Mouse (Mus musculus) kidney, adult 2 months (tissue): Measurements from ENCODE around the gene Crk. TPM values are rescaled to one million over a fixed set of nuclear protein-coding genes. Genes with fewer than 3 reads are reported as not detected.

Experiments used
- DNase-seq: peaks from one replicate; pipeline ENCODE4 v3.0.0; 2021
- H3K27ac ChIP-seq: fragments of 200-500 bp; 2 replicates; pipeline ENCODE4 v1.5.1; 2012; ENCODE audit warnings: low read depth, low read length, control low read depth, inconsistent platforms; ENCODE audit not compliant: insufficient read depth
- H3K27me3 ChIP-seq: fragments of 200-500 bp; replicated peaks from 2 replicates; pipeline ENCODE4 v1.6.1; 2012; ENCODE audit warnings: mild to moderate bottlenecking, moderate library complexity, low read length, inconsistent platforms; ENCODE audit not compliant: control insufficient read depth, insufficient read depth
- H3K36me3 ChIP-seq: fragments of 200-500 bp; 2 replicates; pipeline ENCODE4 v1.6.1; 2012; ENCODE audit warnings: mild to moderate bottlenecking, moderate library complexity, low read length, inconsistent platforms; ENCODE audit not compliant: control insufficient read depth, insufficient read depth
- H3K4me1 ChIP-seq: fragments of 200-500 bp; 2 replicates; pipeline ENCODE4 v1.6.1; 2011; ENCODE audit warnings: low read length; ENCODE audit not compliant: control insufficient read depth, insufficient read depth
- H3K4me3 ChIP-seq: fragments of 200-500 bp; 2 replicates; pipeline ENCODE4 v1.5.1; 2011; ENCODE audit warnings: mild to moderate bottlenecking, low read depth, low read length, control low read depth; ENCODE audit not compliant: insufficient read depth
- CTCF ChIP-seq: fragments of 200-500 bp; conservative IDR thresholded peaks from 2 replicates; pipeline ENCODE4 v1.5.1; 2011; ENCODE audit warnings: low read depth, mild to moderate bottlenecking, control low read depth, low read length, moderate library complexity, mixed read lengths; ENCODE audit not compliant: insufficient read depth, insufficient read length
- POLR2A ChIP-seq: fragments of 200-500 bp; IDR thresholded peaks from one replicate; pipeline ENCODE4 v1.6.1; 2011; ENCODE audit warnings: low read depth, low read length, control low read depth
- WGBS: fragments of 180-500 bp; shearing (Covaris S2); methylation state at CpG from one replicate; pipeline ENCODE4 v1.1.7; 2018; 5-methylcytosine and 5-hydroxymethylcytosine counted together
- polyA plus RNA-seq: library from polyadenylated mRNA; depleted of rRNA; stranded (reverse); fragments of >200 nt; gene quantifications from 2 replicates; pipeline ENCODE4 v1.2.3, GENCODE M21; 2012

Crk gene
- polyA plus RNA-seq, 1 experiment, result 48.4 TPM

DNA sequence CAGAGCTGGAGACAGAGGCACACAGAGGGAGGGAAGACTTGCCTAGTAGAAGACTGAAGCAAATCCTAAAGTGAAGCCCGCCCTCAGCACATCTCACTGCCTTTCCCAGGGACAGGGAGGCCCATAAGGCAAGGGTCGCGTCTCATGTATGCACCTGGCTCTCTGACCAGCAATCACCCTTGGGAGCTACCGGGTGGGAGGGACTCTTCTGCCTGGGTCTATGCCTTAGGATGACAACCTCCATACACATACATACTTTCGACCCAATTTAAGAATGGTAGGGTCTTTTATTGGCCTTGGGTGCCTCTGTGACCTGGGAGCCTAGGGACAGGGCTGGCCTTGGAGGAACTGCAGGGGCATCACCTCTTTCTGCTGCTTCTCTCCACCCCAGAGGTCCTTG lies 5.6 kb upstream of the Crk start:
- WGBS, result 90% methylated on average over 5 of the region's 5 CpGs
- Histone ChIP-seq H3K27me3 (no peaks in the 10 kb centered on the region), H3K27ac (no peak overlapping the region), H3K4me1 (peaks cover under 1% of the 10 kb centered on the region; the same call in 1 of the 2 replicates), H3K4me3 (no peak overlapping the region), H3K36me3 (peaks cover 6% of the 10 kb centered on the region)
- no peak for DNase-seq
- TF ChIP-seq CTCF, result no peak
- TF ChIP-seq POLR2A, result no peak

DNA sequence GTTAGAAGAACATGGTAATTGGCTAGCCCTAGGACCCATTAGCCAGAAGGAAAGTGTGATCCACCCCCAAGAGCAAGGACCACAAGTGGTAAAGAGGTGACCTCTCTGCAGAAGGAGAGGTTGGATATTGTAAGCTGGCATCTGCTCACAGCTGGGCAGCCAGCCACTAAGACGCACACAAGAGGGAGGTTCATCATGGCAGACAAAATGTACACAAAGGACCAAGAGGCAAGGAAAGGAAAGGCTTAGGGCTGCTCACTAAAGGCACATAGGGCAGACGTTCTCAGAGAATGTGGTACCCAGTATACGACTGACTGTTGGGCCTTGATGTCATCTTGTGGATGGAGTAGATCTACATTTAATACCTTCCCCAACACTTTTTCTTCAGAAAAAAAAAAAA lies 4.2 kb upstream of the Crk start:
- DNase-seq, result no peak
- Histone ChIP-seq H3K36me3 (peaks cover 2% of the 10 kb centered on the region; the same call in 1 of the 2 replicates), H3K4me1 (peaks cover 3% of the 10 kb centered on the region; the same call in 1 of the 2 replicates), H3K4me3 (no peak overlapping the region), H3K27me3 (no peaks in the 10 kb centered on the region), H3K27ac (no peak overlapping the region)
- WGBS, result 82% methylated on average over 3 of the region's 3 CpGs
- TF ChIP-seq CTCF, result no peak
- TF ChIP-seq POLR2A, result no peak

DNA sequence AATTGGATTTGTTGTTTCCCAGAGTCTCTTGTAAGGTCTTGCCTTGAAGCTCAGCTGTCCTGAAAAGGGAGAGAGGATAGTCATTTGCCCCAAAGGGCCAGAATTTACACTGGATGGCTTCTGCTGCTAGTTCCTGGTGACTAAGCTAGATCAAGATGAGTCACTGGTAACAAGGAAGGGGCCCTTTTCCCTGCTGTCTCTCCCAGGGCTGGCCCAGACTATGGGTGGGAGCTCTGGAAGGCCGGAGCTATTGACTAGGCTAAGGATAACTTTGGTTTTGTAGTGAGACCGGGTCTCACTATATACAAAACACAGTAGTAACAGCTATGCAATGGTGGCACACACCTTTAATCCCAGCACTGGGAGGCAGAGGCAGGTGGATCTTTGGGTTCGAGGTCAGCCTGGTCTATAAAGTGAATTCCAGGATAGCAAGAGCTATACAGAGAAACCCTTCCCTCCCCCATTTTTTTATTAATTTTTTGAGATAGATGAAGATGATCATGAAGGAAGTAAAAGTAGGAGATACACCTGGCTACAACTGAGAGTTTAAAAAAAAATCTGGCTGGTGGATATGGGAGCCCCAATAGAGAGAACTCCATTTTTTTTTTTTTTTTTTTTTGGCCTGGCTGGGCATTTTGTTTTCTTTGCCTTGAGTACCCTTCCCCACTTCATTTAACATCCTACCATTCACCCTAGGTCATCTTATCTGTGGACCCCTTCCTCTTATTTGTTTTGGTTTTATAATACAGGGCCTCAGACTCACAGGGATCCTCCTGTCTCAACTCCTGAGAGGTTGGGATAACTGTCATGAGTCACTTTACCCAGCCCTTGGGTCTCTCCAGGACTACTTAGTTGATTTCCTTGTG lies 945 bp upstream of the Crk start:
- WGBS, result 94% methylated on average over 3 of the region's 3 CpGs
- no peak for TF ChIP-seq CTCF
- TF ChIP-seq POLR2A, result no peak
- peak overlapping the region; percentile 65 for H3K4me3 ChIP-seq
- no peaks in the 10 kb centered on the region for H3K36me3 ChIP-seq
- 0 out of 2 replicates have a peak overlapping the region, but pooled peaks have one; percentile 61 for H3K27ac ChIP-seq
- H3K4me1 ChIP-seq, result peaks cover 12% of the 10 kb centered on the region; the same call in 1 of the 2 replicates
- no peak for DNase-seq
- no peaks in the 10 kb centered on the region for H3K27me3 ChIP-seq

DNA sequence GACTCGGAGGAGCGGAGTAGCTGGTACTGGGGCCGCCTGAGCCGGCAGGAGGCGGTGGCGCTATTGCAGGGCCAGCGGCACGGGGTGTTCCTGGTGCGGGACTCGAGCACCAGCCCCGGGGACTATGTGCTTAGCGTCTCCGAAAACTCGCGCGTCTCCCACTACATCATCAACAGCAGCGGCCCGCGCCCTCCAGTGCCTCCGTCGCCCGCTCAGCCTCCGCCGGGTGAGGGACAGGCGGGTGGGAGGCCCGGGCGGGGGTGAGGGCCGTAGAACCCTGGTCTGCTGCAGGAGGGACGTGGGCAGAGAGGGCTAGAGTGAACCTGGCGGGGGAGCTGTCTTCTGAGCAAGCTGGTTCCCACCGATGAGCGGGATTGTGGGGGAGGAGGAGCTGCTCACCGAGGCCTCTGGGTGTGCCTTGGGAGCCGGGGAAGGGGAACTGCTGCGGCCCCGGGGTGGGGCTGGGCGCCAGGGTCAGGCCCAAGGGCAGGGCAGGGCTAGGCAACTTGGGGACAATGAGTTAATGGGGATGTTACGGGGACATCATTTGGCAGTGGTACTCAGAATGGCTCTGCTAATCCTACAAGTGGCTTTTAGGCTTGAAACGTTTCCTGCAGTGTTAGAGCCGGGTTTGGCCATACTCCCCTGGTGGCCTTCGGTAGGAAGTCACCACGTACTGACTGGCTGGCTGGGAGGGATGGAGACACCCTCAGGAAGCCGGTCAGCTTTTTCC lies 546 bp downstream of the Crk start:
- peak overlapping the region; percentile 84 for H3K27ac ChIP-seq
- no peaks in the 10 kb centered on the region for H3K36me3 ChIP-seq
- H3K4me3 ChIP-seq, result peak overlapping the region; percentile 90
- H3K27me3 ChIP-seq, result no peaks in the 10 kb centered on the region
- under 1% methylated on average over 43 of the region's 43 CpGs for WGBS
- TF ChIP-seq POLR2A (no peak), CTCF (peak; percentile 54)
- DNase-seq, result peak; percentile 78
- H3K4me1 ChIP-seq, result peaks cover 12% of the 10 kb centered on the region; the same call in 1 of the 2 replicates

DNA sequence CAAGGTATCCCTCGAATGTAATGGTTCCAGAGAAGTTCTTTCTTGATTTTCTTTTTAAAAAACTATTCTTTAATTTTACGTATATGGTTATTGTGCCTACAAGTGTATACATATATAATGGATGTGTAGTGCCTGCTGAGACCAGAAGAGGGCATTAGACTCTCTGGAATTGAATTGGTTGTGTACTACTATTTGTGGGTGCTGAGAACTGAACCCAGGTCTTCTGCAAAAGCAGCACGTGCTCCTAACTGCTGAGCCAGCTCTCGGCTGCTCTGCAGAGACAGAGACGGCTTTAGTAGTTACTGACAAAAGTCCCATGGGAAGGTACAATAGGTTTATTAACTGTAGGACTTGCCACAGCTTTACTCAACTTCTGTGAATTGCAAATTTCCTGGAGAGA lies 5.4 kb downstream of the Crk start:
- Histone ChIP-seq H3K27ac (no peak overlapping the region), H3K36me3 (no peaks in the 10 kb centered on the region), H3K4me3 (no peak overlapping the region), H3K4me1 (peaks cover 24% of the 10 kb centered on the region), H3K27me3 (no peaks in the 10 kb centered on the region)
- TF ChIP-seq POLR2A, result no peak
- no peak for TF ChIP-seq CTCF
- WGBS, result 91% methylated on average over 5 of the region's 5 CpGs
- DNase-seq, result no peak

DNA sequence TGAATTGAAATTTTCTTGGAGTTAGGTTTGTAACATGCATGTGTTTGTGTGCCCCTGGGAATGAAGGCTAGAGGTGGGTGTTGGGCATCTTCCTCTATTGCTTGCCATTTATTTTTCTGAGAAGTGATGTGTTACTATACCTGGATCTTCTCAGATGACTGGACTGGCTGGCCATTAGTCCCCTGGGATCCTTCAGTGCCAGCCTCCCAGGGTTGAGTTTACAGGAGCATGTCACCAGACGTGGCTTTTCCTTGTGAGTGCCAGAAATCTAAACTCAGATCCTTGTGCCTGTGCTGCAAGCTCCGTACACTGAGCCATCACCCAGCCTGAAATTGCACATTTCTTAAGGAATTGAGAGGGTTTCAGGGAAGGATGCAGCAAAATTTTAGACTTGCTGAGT lies 5.9 kb downstream of the Crk start:
- no peak for DNase-seq
- Histone ChIP-seq H3K4me1 (peaks cover 24% of the 10 kb centered on the region), H3K4me3 (no peak overlapping the region), H3K36me3 (no peaks in the 10 kb centered on the region), H3K27ac (no peak overlapping the region), H3K27me3 (no peaks in the 10 kb centered on the region)
- TF ChIP-seq CTCF (no peak), POLR2A (no peak)
- 37% methylated on average over 2 of the region's 2 CpGs for WGBS

DNA sequence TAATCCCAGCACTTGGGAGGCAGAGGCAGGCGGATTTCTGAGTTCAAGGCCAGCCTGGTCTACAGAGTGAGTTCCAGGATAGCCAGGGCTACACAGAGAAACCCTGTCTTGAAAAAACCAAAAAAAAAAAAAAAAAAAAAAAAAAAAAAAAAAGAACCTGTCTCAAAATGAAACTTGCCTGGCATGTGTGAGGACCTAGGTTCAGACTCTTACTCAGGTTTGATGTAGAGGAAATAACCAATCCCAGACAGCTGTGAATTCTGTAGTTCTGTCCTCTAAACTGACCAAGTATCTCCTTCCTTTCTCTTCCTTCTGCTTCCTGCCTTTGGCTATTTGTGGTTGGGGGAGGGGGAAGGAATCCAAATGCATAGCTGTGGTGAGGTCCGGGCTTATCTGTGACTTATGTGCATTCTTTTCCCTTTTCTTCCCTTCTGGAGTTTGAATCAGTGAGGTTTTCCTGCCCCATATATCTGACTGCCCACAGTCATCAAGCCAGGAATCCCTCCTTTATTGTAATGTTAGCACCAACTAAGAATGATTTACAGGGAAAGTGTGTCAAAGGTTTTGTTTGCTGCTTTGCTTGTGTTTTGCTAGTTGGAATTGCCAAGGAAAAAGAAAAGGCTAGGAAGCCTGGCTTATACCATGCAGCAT lies 8.4 kb downstream of the Crk start:
- peak; percentile 60 for DNase-seq
- no peak overlapping the region for H3K4me3 ChIP-seq
- H3K27ac ChIP-seq, result peak overlapping the region; percentile 77
- H3K36me3 ChIP-seq, result peaks cover under 1% of the 10 kb centered on the region; the same call in 1 of the 2 replicates
- WGBS, result 47% methylated on average over 2 of the region's 2 CpGs
- peaks cover 15% of the 10 kb centered on the region for H3K4me1 ChIP-seq
- TF ChIP-seq CTCF, result no peak
- TF ChIP-seq POLR2A, result no peak
- H3K27me3 ChIP-seq, result no peaks in the 10 kb centered on the region
